Mouse (Mus musculus): ENCODE data around the gene Gtf2f2. TPM values are rescaled to one million over a fixed set of nuclear protein-coding genes. Genes with fewer than 3 reads are reported as not detected.

Gene Gtf2f2
- polyA plus RNA-seq, 1 experiment from 2014 or later, result 39.2 TPM

GRCm38 (mm10) chr14:75985112-75985511, 25.6 kb downstream of the Gtf2f2 start:
- ATAC-seq, result peak; percentile 70
- Histone ChIP-seq H3K4me1 (ENCODE audit: control insufficient read depth, insufficient read depth, low read length) (peaks cover 3% of the 10 kb centered on the region), H3K36me3 (ENCODE audit: control insufficient read depth, insufficient read depth, low read length) (no peaks in the 10 kb centered on the region), H3K4me3 (ENCODE audit: low read depth, low read length) (no peak overlapping the region), H3K9ac (ENCODE audit: low read depth, low read length) (no peak overlapping the region), H3K27ac (ENCODE audit: low read length) (peak overlapping the region; percentile 50), H3K27me3 (ENCODE audit: control insufficient read depth, insufficient read depth, low read depth, low read length) (no peaks in the 10 kb centered on the region), H3K9me3 (replicated peaks; ENCODE audit: control insufficient read depth, low read length, poor library complexity, severe bottlenecking) (no peaks in the 10 kb centered on the region), H3K4me2 (ENCODE audit: low read length) (no peak overlapping the region)
- 62% methylated on average over 4 of the region's 4 CpGs for WGBS

GRCm38 (mm10) chr14:75983891-75984290, 26.8 kb downstream of the Gtf2f2 start:
- Histone ChIP-seq H3K36me3 (ENCODE audit: control insufficient read depth, insufficient read depth, low read length) (no peaks in the 10 kb centered on the region), H3K4me3 (ENCODE audit: low read depth, low read length) (no peak overlapping the region), H3K4me2 (ENCODE audit: low read length) (no peak overlapping the region), H3K27me3 (ENCODE audit: control insufficient read depth, insufficient read depth, low read depth, low read length) (no peaks in the 10 kb centered on the region), H3K4me1 (ENCODE audit: control insufficient read depth, insufficient read depth, low read length) (peaks cover 3% of the 10 kb centered on the region), H3K9me3 (replicated peaks; ENCODE audit: control insufficient read depth, low read length, poor library complexity, severe bottlenecking) (no peaks in the 10 kb centered on the region), H3K9ac (ENCODE audit: low read depth, low read length) (no peak overlapping the region), H3K27ac (ENCODE audit: low read length) (no peak overlapping the region)
- ATAC-seq, result no peak
- WGBS, result 85% methylated on average over 2 of the region's 2 CpGs

- no peak overlapping the region for H3K9ac ChIP-seq (ENCODE audit: low read depth, low read length)
- peaks cover 3% of the 10 kb centered on the region for H3K4me1 ChIP-seq (ENCODE audit: control insufficient read depth, insufficient read depth, low read length)
- H3K27ac ChIP-seq (ENCODE audit: low read length), result no peak overlapping the region
- no peak for ATAC-seq
- H3K4me2 ChIP-seq (ENCODE audit: low read length), result no peak overlapping the region
- no peaks in the 10 kb centered on the region for H3K27me3 ChIP-seq (ENCODE audit: control insufficient read depth, insufficient read depth, low read depth, low read length)
- H3K4me3 ChIP-seq (ENCODE audit: low read depth, low read length), result no peak overlapping the region
- 88% methylated on average over 3 of the region's 3 CpGs for WGBS
- no peaks in the 10 kb centered on the region for H3K9me3 ChIP-seq (replicated peaks; ENCODE audit: control insufficient read depth, low read length, poor library complexity, severe bottlenecking)
- no peaks in the 10 kb centered on the region for H3K36me3 ChIP-seq (ENCODE audit: control insufficient read depth, insufficient read depth, low read length)
Observed at GRCm38 (mm10) chr14:75981231-75981630, 29.4 kb downstream of the Gtf2f2 start.

- Histone ChIP-seq H3K27me3 (ENCODE audit: control insufficient read depth, insufficient read depth, low read depth, low read length) (no peaks in the 10 kb centered on the region), H3K9ac (ENCODE audit: low read depth, low read length) (no peak overlapping the region), H3K4me3 (ENCODE audit: low read depth, low read length) (no peak overlapping the region), H3K4me2 (ENCODE audit: low read length) (no peak overlapping the region), H3K4me1 (ENCODE audit: control insufficient read depth, insufficient read depth, low read length) (no peaks in the 10 kb centered on the region), H3K9me3 (replicated peaks; ENCODE audit: control insufficient read depth, low read length, poor library complexity, severe bottlenecking) (no peaks in the 10 kb centered on the region), H3K36me3 (ENCODE audit: control insufficient read depth, insufficient read depth, low read length) (no peaks in the 10 kb centered on the region), H3K27ac (ENCODE audit: low read length) (no peak overlapping the region)
- WGBS, result 66% methylated on average over 3 of the region's 3 CpGs
- no peak for ATAC-seq
Observed at GRCm38 (mm10) chr14:75976107-75976506, 34.6 kb downstream of the Gtf2f2 start.

GRCm38 (mm10) chr14:75967291-75967690, 43.4 kb downstream of the Gtf2f2 start:
- H3K4me3 ChIP-seq (ENCODE audit: low read depth, low read length), result no peak overlapping the region
- H3K9ac ChIP-seq (ENCODE audit: low read depth, low read length), result no peak overlapping the region
- H3K27me3 ChIP-seq (ENCODE audit: control insufficient read depth, insufficient read depth, low read depth, low read length), result no peaks in the 10 kb centered on the region
- ATAC-seq, result no peak
- H3K9me3 ChIP-seq (replicated peaks; ENCODE audit: control insufficient read depth, low read length, poor library complexity, severe bottlenecking), result no peaks in the 10 kb centered on the region
- H3K4me2 ChIP-seq (ENCODE audit: low read length), result no peak overlapping the region
- peaks cover 21% of the 10 kb centered on the region; the same call in 1 of the 2 replicates for H3K4me1 ChIP-seq (ENCODE audit: control insufficient read depth, insufficient read depth, low read length)
- 74% methylated on average over 5 of the region's 5 CpGs for WGBS
- no peak overlapping the region for H3K27ac ChIP-seq (ENCODE audit: low read length)
- no peaks in the 10 kb centered on the region for H3K36me3 ChIP-seq (ENCODE audit: control insufficient read depth, insufficient read depth, low read length)

- 94% methylated on average over 1 of the region's 1 CpGs for WGBS
- Histone ChIP-seq H3K27ac (ENCODE audit: low read length) (no peak overlapping the region), H3K9ac (ENCODE audit: low read depth, low read length) (no peak overlapping the region), H3K4me1 (ENCODE audit: control insufficient read depth, insufficient read depth, low read length) (peaks cover 21% of the 10 kb centered on the region), H3K9me3 (replicated peaks; ENCODE audit: control insufficient read depth, low read length, poor library complexity, severe bottlenecking) (no peaks in the 10 kb centered on the region), H3K4me2 (ENCODE audit: low read length) (peak overlapping the region; percentile 56), H3K4me3 (ENCODE audit: low read depth, low read length) (peak overlapping the region; percentile 3), H3K36me3 (ENCODE audit: control insufficient read depth, insufficient read depth, low read length) (no peaks in the 10 kb centered on the region), H3K27me3 (ENCODE audit: control insufficient read depth, insufficient read depth, low read depth, low read length) (no peaks in the 10 kb centered on the region)
- ATAC-seq, result no peak
Observed at GRCm38 (mm10) chr14:75964433-75964832, 46.2 kb downstream of the Gtf2f2 start.

- H3K27me3 ChIP-seq (ENCODE audit: control insufficient read depth, insufficient read depth, low read depth, low read length), result no peaks in the 10 kb centered on the region
- peak overlapping the region; percentile 56 for H3K4me2 ChIP-seq (ENCODE audit: low read length)
- WGBS, result 53% methylated on average over 5 of the region's 5 CpGs
- H3K9ac ChIP-seq (ENCODE audit: low read depth, low read length), result no peak overlapping the region
- H3K4me3 ChIP-seq (ENCODE audit: low read depth, low read length), result peak overlapping the region; percentile 34
- no peaks in the 10 kb centered on the region for H3K36me3 ChIP-seq (ENCODE audit: control insufficient read depth, insufficient read depth, low read length)
- H3K4me1 ChIP-seq (ENCODE audit: control insufficient read depth, insufficient read depth, low read length), result peaks cover 21% of the 10 kb centered on the region
- no peak overlapping the region for H3K27ac ChIP-seq (ENCODE audit: low read length)
- ATAC-seq, result no peak
- no peaks in the 10 kb centered on the region for H3K9me3 ChIP-seq (replicated peaks; ENCODE audit: control insufficient read depth, low read length, poor library complexity, severe bottlenecking)
Observed at GRCm38 (mm10) chr14:75964000-75964399, 46.7 kb downstream of the Gtf2f2 start.

GRCm38 (mm10) chr14:75963215-75963614, 47.5 kb downstream of the Gtf2f2 start:
- Histone ChIP-seq H3K27me3 (ENCODE audit: control insufficient read depth, insufficient read depth, low read depth, low read length) (no peaks in the 10 kb centered on the region), H3K4me1 (ENCODE audit: control insufficient read depth, insufficient read depth, low read length) (peaks cover 21% of the 10 kb centered on the region), H3K9ac (ENCODE audit: low read depth, low read length) (peak overlapping the region; percentile 61), H3K4me3 (ENCODE audit: low read depth, low read length) (peak overlapping the region; percentile 39), H3K4me2 (ENCODE audit: low read length) (peak overlapping the region; percentile 56), H3K9me3 (replicated peaks; ENCODE audit: control insufficient read depth, low read length, poor library complexity, severe bottlenecking) (no peaks in the 10 kb centered on the region), H3K27ac (ENCODE audit: low read length) (peak overlapping the region; percentile 59), H3K36me3 (ENCODE audit: control insufficient read depth, insufficient read depth, low read length) (no peaks in the 10 kb centered on the region)
- WGBS, result 24% methylated on average over 5 of the region's 5 CpGs
- ATAC-seq, result peak; percentile 67; the same call in 1 of the 2 replicates

GRCm38 (mm10) chr14:75962250-75962649, 48.4 kb downstream of the Gtf2f2 start:
- peak overlapping the region; percentile 56 for H3K4me2 ChIP-seq (ENCODE audit: low read length)
- H3K36me3 ChIP-seq (ENCODE audit: control insufficient read depth, insufficient read depth, low read length), result no peaks in the 10 kb centered on the region
- peak overlapping the region; percentile 39 for H3K4me3 ChIP-seq (ENCODE audit: low read depth, low read length)
- ATAC-seq, result peak; percentile 84
- peak overlapping the region; percentile 61; the same call in 1 of the 2 replicates for H3K9ac ChIP-seq (ENCODE audit: low read depth, low read length)
- H3K27ac ChIP-seq (ENCODE audit: low read length), result peak overlapping the region; percentile 59
- peaks cover 17% of the 10 kb centered on the region for H3K4me1 ChIP-seq (ENCODE audit: control insufficient read depth, insufficient read depth, low read length)
- no peaks in the 10 kb centered on the region for H3K9me3 ChIP-seq (replicated peaks; ENCODE audit: control insufficient read depth, low read length, poor library complexity, severe bottlenecking)
- no peaks in the 10 kb centered on the region for H3K27me3 ChIP-seq (ENCODE audit: control insufficient read depth, insufficient read depth, low read depth, low read length)
- 38% methylated on average over 9 of the region's 9 CpGs for WGBS

Measured in midbrain, embryonic 16.5 days (tissue).